Mouse (Mus musculus) olfactory bulb, adult 2 months (tissue): ENCODE results near the gene Tedc1.

Experiments used
- CTCF ChIP-seq: fragments of 200-500 bp; IDR thresholded peaks from 2 replicates; pipeline ENCODE4 v1.5.1; 2012; ENCODE audit warnings: low read depth, mild to moderate bottlenecking, low read length, moderate library complexity; ENCODE audit not compliant: insufficient read depth
- POLR2A ChIP-seq: fragments of 200-500 bp; IDR thresholded peaks from 2 replicates; pipeline ENCODE4 v1.6.1; 2012; ENCODE audit warnings: mild to moderate bottlenecking, low read depth, low read length, moderate library complexity; ENCODE audit not compliant: insufficient read depth

DNA sequence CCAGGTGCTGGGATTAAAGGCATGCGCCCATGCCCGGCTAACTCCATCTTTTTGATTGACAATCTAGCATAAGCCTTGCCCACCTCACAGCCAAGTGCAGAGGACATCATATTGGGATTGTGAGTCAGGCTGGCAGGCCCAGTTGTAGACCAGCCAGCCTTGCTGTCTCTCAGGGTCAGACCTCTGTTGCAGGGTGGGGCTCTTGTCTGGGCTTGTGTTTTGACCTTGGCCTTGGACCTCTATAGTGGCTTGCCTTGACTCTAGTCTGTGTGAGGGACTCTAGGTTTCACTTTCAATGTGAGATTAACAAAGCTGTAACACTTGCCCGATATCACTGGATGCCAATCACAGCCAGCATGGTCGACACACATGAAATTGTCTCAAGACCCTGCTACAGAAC is 42.1 kb upstream of the Tedc1 start:
- TF ChIP-seq CTCF = no peak
- no peak for TF ChIP-seq POLR2A
